Mouse (Mus musculus) kidney, postnatal 25 days (tissue): ENCODE results near the gene Ak2.

ENCODE experiments used
- DNase-seq, 2 experiments: peaks; one replicate each; pipeline ENCODE4 v3.0.0; 2021; ENCODE audit warnings: mixed read lengths in 2 of 2

The Ak2 gene

DNA sequence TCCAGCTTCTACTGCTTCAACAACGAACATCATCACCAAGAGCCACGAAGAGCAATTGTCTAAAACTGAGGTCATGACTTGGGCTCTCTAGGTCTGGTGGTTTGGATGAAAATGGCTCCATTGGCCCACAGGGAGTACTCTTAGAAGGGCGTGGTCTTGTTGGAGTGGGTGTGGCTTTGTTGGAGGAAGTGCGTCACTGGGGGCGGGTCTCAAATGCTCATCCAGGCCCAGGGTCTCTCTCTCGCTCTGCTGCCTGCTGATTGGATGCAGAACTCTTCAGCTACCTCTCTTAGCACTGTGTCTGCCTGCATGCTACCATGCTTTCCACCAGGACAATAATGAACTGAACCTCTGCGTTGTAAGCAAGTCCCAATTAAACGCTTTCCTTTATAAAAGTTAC is 17.1 kb upstream of the Ak2 start:
- no peak for DNase-seq

DNA sequence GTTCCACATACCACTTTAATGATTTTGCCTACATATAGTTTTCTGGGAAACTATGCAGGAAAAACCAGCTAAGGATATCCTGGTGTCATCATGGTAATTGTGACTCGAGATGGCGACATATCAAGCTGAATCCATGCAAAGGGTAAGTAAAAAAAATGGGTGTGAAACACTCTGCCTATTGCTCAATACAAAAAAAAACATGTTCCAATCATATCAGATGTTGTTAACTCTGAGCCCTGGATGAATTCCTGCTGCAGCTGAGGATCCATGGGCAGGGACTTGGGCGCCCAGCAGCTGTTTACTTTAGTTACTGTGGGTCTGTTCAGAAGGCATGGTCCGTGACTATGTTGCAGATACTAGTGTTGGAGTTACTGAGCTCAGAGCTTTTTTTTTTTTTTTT is 15.2 kb upstream of the Ak2 start:
- no peak for DNase-seq

DNA sequence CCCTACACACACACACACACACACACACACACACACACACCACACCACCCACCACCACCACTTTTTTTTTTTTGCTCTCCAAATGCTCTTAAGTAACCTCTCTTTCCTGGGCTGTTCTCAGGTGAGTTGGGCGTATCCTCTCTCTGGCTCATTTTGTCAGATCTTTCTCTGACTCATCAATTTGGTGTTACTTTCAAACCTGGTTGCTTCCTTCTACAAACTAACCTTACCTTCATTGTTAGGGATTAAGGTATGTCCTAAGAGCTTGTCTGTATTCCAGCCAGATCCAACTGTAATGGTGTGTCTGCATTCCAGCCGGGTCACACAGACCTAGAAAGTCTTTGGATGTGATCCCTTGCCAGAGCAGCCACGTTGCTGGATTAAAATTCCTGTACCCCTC is 14.5 kb upstream of the Ak2 start:
- no peak for DNase-seq

DNA sequence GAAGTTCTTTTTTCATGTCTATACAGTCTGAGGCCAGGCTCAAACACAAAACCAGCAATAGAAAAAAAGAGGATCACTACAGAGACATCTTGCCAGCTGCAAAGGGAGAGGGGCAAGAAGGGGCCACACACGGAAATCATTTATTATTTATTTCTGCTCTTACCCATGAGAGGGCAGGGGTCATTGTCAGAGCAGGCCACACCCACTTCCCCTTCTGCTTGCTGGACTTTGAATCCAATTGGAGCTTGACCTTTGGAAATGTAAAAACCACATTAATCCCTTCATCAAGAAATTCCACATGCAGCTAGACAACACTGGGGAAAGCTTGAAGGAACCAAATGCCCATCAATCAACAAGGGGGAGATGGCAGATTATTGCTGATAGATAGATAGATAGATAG is 13.1 kb upstream of the Ak2 start:
- DNase-seq, result peak; percentile 57 to 77

DNA sequence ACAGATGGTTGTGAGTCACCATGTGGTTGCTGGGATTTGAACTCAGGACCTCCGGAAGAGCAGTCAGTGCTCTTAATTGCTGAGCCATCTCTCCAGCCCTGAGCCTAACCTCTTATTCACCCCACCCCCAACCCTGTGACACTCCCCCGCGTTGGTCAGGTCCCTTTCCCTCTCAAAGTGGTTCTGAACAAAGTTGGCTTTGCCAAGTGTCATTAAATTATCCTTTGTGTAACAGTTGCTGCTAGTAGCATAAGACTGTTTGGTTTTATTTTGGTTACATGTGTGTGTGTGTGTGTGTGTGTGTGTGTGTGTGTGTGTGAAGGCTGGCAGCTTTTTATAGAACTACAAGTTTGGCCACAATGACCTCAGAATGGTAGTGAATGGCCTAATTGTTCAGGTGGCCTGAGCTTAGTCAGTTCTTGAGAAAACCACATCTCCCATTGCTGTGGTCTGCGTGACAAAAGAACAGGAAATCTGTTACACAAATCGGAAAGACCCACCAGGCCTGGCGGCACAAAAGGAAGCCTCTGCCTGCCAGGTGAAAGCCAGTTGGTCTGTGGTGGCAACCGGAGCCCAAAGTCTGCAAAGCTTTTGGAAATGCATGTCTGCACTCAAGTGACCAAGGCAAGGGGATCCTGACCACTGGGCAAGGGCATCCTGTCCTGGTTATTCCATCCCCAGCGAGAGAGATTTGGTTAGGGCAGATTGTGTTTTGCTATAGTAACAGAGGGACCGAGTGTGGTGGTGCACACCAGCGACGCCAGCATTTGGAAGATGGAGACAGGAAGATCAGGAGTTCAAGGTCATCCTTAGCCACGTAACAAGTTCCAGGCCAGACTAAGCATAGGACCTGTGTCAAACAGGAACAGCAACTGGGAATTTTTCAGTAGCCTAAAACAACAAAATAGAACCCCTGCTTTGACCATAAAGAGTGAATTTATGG is 10.6 kb upstream of the Ak2 start:
- no peak for DNase-seq

DNA sequence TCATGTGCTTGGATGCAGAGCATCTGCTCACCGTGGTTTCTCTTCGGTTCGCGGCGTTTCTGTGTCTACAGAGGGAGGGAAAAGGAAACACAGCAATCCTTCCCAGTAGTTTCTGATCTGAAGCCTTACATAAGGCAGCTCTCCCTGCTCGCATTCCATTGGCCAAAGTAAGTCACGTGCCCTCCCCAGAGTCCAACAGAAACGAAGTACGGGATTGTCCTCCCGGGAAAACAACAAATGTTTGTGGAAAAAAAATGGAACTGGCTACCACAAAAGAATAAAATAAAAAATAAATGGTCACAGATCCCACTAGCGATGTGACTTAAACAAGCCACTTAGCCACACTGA is 10.0 kb upstream of the Ak2 start:
- peak in 1 of 2 experiments; percentile 40 for DNase-seq

DNA sequence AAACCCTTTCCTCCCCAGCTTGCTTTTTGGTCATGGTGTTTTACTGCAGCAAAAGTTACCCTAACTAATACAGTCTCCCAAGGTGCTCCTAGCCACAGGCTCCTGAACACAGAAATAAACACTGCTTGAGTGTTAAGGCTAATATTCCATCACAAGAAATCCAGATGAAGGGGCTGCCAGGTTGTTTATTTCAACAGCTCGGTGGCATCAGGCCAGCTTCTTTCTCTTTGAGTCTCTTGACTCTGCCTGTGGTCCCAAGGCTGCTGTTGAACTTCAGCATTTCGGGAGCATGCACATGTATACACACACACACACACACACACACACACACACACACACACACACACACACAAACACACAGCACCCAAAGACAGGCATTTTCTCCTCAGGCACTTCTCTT is 8.6 kb upstream of the Ak2 start:
- DNase-seq, result peak; percentile 63 to 75

DNA sequence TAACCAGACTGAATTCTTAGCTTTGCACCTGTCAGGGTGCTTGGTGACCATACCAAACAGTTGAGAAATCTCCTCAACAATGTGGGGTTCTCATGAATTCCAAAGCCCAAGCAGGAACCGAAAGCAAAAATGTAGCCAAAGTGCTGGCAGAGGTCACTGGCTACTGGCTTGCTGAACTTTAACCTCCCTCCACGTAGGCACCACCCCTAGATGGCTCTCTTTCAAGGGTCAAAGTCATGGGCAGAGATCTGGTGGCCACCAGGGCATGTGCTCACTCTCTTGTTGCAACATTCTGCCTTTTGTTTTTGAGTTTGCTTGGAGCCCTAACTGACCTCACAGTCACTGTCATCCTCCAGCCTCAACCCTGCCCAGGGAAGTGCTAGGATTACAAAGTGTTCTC is 8.1 kb upstream of the Ak2 start:
- peak; percentile 73 to 89 for DNase-seq

DNA sequence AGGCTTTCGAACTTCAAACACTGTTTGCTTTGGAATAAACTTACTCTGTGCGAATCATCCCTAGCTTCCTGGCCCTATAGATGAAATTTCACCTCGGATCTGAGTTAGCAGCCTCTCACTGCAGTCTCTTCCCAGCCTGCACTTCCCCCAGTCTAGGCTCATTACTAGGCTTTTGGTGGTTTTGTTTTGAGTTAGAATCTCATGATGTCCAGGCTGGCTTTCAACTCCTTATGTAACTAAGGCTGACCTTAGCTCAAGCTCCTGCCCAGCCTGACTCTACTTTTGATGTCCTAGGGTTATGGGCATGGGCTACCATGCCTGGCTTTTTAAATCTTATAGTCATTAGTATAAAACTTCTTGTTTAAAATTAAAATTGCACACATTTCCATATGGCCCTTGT is 7.2 kb upstream of the Ak2 start:
- DNase-seq, result peak; percentile 25 to 68

DNA sequence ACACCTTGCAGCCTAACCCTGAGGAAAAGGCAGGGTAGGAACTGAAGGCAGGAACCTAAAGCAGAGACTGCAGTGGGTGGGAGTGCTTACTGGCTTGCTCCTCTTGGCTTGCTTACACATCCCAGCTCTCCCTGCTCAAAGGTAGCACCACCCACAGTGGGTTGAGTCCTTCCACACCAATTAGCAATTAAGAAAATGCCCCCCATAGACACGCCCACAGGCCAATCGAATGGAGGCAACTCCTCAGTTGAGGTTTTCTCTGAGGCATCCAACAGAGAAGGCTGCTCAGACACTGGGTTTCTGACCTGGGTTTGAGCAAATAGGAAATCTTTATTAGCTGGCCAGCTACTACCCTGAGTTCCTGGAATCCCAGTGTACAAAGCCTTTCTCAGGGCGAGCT is 2.8 kb upstream of the Ak2 start:
- peak; percentile 45 to 79 for DNase-seq

DNA sequence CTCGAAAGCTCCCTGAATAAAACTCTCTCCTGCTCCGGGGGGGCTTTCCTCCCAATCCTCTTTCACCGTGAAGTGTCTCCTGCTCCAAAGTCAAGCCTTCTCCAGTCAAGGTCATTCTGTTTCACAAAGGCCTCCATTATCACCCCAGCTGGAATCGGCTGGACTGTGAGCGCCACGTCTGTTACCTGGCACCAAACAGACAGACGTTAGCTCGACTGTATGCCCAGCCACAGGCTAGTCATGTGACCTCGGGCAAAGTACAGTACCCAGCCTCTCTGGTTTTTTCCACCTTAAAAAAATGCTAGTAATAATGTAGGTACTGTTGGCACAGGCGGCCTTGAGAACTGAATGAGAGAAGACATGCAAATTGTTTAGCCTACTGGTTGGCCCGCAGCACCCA is 2.1 kb upstream of the Ak2 start:
- DNase-seq, result peak; percentile 84 to 92

DNA sequence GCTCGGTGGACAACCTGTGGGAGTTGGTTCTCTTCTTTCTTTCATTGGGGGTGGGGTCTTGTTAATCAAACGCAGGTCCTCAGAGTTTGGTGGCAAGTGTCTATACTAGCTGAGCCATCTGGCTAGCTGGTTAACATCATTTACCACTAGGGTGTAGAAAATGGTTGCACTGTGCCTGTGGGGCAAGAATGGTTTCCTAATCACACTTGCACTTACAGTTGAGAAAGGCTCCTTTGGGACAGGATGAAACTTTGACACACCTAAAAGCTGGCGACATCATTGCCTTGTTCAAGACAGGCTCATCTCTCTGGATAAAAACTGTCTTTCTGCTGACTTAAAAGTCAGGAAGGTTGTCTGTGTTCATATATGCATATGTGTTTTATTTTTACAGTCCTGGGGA is 418 bp downstream of the Ak2 start:
- DNase-seq, result no peak

DNA sequence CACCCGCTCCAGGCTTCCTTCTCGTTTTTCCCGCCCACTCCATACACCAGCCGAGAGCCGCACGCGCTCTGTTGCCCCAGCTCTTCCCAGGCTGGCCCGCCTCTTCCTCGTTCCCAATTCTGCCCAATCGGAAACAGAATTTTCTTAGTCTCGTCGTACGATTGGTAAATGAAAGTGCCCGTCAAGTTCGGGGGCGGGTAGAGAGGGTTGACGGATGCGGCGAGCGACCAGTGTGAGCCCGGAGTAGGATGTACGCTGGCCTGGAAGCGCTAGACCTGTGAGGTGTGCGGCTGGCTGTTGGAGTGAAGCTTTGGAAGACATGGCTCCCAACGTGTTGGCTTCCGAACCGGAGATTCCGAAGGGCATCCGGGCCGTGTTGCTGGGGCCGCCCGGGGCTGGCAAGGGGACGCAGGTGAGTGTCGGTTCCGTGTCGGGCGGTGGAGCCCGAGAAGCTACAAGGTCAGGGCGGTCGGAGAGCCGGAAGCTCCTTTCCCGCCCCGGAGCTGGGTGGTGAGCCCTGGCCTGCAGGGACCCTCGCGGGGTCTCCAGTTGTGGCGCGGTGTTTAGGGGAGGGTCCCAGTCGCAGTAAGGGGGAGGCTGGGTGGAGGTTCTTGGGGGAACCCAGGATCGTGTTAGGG is 1.4 kb downstream of the Ak2 start:
- peak; percentile 95 to 97 for DNase-seq

DNA sequence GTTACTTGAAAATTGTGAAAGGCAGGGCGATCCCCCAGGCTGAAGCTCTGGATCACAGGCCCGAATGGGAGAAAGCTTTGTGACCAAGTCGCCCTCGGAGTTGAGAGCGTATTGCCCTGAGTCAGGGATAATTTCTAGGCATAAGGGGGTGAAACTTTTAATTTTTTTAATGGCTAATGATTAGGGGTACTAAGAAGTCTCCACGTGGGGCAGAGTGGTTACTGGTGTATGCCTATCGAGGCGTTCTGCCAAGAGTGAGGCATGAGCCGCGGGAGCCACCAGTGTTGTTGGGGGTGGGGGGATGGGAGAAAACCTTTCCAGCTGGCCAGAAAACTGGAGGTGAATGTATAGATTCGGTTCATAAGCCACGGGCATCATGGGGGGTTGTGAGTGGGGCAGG is 1.9 kb downstream of the Ak2 start:
- DNase-seq, result peak; percentile 50 to 69

DNA sequence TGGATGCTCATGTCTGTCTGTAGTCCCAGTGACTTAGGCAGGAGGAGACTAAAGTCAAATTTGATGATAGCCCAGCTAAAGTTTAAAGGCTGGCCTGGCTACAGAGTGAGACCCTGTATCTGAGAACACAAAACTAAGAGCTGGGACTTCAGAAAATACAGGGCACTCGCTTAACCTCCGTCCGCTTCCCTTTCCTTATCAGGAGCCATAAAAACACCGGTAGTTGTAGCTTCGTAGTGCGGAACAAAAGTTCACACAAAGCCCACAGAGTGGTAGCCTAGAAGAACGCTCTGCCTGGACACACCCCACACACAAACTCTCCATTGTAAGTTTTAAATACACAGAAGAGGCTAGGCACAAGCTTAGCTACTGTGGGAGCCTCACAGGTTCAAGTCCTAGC is 3.5 kb downstream of the Ak2 start:
- no peak for DNase-seq

DNA sequence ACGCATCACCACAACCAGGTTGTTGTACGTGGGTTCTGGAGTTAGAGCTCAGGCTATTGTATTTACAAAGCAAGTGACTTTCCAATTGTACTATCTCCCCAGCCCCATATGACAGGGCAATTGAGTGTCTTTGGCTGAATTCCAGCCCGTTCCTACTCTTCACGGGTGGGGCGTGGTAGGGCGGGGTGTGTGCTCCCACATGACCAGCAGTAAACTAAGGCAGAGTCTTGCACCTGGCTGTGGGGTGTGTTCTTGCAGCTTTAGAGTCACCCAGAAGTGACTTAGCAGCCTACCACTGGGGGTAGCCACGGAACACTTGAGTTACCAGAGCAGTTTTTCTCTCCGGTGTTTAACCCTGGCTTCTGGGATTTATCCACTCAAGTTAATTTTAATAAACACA is 5.5 kb downstream of the Ak2 start:
- no peak for DNase-seq

DNA sequence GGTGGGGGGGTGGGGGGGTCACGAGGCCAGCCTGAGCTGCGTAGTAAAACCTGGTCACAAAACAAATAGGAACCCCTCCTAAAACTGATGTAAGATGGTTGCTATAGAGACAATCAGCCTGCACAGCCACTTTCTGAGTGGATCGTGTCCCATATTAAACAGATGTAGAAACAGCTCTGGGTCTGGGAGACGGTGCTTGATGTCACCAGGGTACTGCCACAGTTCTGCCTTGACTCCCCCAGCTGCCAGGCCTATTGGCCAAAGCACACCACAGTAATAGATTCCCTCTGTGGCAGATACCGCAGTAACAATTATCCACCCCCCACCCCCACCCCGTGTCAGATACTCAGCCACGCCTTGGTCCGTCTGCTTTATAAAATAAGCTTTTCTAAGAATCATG is 6.6 kb downstream of the Ak2 start:
- DNase-seq, result no peak

DNA sequence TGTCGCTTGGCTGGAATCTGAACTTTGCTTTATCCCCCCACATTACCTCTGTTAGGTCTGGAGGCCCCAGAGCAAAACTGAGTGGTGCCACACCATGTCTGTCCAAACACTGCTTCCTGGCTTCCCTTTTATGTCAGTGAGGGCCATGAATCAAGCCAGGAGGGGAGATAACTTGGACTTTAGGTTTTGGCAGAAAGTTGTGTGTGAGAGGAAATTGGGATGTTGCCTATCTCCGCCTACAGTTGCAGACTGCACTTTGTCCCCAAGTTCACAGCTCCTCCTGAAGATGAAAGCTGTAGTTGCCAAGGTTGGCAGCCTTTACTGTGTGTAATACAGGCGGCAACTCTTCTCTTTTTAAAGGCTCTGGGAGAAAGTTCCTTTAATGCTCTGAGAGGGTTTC is 9.0 kb downstream of the Ak2 start:
- DNase-seq, result peak; percentile 76 to 84

DNA sequence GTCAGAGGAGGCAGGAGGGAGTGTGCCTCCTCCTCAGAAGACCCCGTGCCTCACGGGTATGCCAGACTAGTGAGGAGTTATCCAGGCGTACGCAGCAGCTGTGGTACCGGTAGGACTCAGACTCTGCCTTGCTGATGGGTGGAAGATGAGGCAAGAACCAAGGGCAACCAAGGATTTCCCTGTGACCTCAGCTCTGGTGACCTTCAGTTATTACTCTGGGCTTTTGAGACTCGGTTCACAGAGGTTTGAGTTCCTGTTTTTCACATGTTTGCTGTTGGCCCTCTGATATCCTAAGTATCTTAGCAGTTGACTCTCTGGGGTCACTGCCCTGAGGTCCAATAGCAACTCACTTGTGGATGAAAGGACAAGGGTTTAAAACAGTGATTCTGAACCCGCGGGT is 12.0 kb downstream of the Ak2 start:
- DNase-seq, result no peak

DNA sequence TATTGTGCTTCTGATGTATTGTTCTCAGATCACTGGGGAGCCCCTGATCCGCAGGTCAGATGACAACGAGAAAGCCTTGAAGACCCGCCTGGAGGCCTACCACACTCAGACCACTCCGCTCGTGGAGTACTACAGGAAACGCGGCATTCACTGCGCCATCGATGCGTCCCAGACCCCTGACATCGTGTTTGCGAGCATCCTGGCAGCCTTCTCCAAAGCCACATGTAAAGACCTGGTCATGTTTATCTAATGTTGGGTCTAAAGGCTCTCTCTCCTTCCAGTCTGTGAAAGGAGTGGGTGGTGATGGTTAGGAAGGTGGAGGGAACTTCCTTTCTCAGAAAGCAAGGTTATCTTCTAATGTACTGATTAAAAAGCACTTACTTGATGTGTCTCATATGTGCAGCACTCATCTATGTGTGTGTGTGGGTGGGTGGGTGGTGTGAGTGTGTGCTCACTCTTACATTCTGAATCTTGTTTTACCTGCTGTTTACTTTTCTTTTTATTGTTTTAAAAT is 16.3 kb downstream of the Ak2 start:
- DNase-seq, result no peak

DNA sequence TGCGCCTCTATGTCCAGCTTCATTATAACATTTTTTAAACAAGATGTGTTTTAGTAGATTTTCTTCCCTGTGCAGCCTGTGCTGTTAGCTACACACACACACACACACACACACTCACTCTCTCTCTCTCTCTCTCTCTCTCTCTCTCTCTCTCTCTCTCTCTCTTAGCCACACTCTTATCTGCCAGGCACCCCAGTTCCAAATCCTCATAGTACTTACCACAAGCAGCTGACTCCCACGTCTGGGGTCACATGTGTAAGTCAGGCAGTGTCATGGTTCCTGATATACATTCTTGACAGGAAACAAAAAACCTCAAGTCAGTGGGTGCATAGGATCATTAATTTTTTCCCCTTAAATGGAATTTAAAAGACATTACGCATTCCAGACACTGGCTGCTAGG is 16.9 kb downstream of the Ak2 start:
- DNase-seq, result no peak

DNA sequence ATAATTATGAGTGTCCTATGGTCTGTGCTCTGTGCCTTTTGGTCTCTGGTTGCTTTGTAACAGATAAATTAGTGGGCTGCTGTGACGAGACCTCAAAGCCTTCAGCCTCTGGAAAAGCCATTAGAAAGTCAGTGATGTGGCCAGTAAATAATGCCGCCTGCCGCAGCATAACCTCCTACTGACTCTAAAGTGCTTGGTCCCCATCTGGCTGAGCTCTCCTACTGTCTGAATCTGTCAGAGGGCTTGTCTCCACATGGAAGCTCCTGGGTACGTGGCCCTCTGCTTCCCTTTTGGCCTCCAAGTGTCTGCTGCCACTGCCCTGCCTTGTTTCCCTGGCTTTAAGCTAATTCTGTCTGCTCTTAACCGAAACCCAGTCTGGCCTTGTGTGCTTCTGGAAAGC is 17.8 kb downstream of the Ak2 start:
- no peak for DNase-seq

DNA sequence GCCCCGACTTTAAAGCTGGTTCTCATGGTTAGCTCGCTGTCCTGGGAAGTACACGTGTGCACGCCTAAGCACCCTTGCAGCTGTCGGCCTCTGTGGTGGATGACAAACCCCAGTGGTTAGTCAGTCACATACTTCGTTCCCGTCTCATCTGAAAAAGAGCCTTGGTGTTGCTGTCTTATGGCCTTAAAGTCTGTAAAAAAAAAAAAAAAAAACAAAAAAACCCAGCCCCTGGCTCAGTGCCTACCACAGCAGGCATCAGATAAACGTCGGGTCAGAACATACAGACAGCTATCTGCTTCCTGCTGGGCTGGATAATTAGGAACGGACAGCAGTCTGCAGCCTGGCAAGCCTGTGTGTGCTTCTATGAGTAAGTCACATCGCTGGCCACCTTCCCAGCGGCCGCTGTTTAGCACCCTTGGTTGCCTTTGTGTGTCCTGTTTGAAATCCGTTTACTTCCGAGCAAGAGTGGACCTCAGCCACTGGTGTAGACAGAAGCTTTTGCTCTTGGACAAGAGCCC is 19.9 kb downstream of the Ak2 start:
- DNase-seq, result peak; percentile 44 to 64
